Mouse (Mus musculus): Measurements from ENCODE around the gene Gm20914.
"Not testable (repeated sequence)": the region's sequence is repeated elsewhere in the genome, so short reads cannot be mapped to it uniquely, and the experiment has no call there.

The Gm20914 gene

GRCm38 (mm10) chrY:5725678-5726077, at the start of gene Gm20914:
Gene Gm20914 (plus strand): TSS chrY:5725978.
- DNase-seq (ENCODE audit: low spot score in 2 of 2), result not testable (repeated sequence)

Data from right cerebral cortex, adult 2 months (tissue).